Mouse (Mus musculus) MEL (cell line): Measurements from ENCODE around the gene Id1.

Experiments used
- CTCF ChIP-seq, 3 experiments: IDR thresholded peaks in 2 of 3; conservative IDR thresholded peaks in 1 of 3; 2 replicates each; pipeline ENCODE4 v1.5.1; 2011 to 2012; ENCODE audit warnings: low read length in 3 of 3, low read depth in 2 of 3, mild to moderate bottlenecking in 2 of 3, improper control_type of control experiment in 1 of 3, inconsistent platforms in 1 of 3, mixed read lengths in 1 of 3, moderate library complexity in 1 of 3; ENCODE audit not compliant: control insufficient read depth in 1 of 3, insufficient read depth in 1 of 3, poor library complexity in 1 of 3, severe bottlenecking in 1 of 3
- E2F4 ChIP-seq: IDR thresholded peaks from 2 replicates; pipeline ENCODE4 v1.6.1; 2011; ENCODE audit warnings: low read depth, low read length, improper control_type of control experiment, borderline replicate concordance
- EP300 ChIP-seq, 2 experiments: IDR thresholded peaks; 2 replicates each; pipeline ENCODE4 v1.6.1; 2011; ENCODE audit warnings: improper control_type of control experiment in 2 of 2, low read length in 2 of 2, low read depth in 1 of 2, mild to moderate bottlenecking in 1 of 2
- GATA1 ChIP-seq: IDR thresholded peaks from 2 replicates; pipeline ENCODE4 v1.6.1; 2011; ENCODE audit warnings: low read depth, low read length, improper control_type of control experiment
- MAFK ChIP-seq: IDR thresholded peaks from 2 replicates; pipeline ENCODE4 v1.6.1; 2011; ENCODE audit warnings: low read depth, mild to moderate bottlenecking, low read length, improper control_type of control experiment, borderline replicate concordance
- MEF2A ChIP-seq: IDR thresholded peaks from 2 replicates; pipeline ENCODE4 v1.6.1; 2014; ENCODE audit warnings: low read depth, mild to moderate bottlenecking, inconsistent platforms, low read length, improper control_type of control experiment; ENCODE audit not compliant: poor library complexity, insufficient replicate concordance, severe bottlenecking; ENCODE audit errors: extremely low read depth
- NELFE ChIP-seq: IDR thresholded peaks from 2 replicates; pipeline ENCODE4 v1.6.1; 2011; ENCODE audit warnings: low read depth, low read length, improper control_type of control experiment
- POLR2A ChIP-seq, 2 experiments: IDR thresholded peaks; 2 replicates each; pipeline ENCODE4 v1.6.1; 2011 to 2012; ENCODE audit warnings: low read length in 2 of 2, mild to moderate bottlenecking in 2 of 2, control low read depth in 1 of 2, improper control_type of control experiment in 1 of 2, low read depth in 1 of 2, moderate library complexity in 1 of 2; ENCODE audit not compliant: control insufficient read depth in 1 of 2, insufficient read depth in 1 of 2, poor library complexity in 1 of 2
- USF1 ChIP-seq: IDR thresholded peaks from 2 replicates; pipeline ENCODE4 v1.6.1; 2014; ENCODE audit warnings: low read depth, mild to moderate bottlenecking, inconsistent platforms, low read length, improper control_type of control experiment, moderate library complexity

- TF ChIP-seq GATA1 (no peak), NELFE (no peak), MAFK (no peak), E2F4 (no peak), POLR2A (IDR thresholded peaks at IDR 0.05; ENCODE audit: control insufficient read depth in 1 of 2, insufficient read depth in 1 of 2, low read depth in 1 of 2, low read length in 2 of 2, poor library complexity in 1 of 2) (no peak), CTCF (IDR thresholded peaks at IDR 0.05 in 2 of 3, conservative IDR thresholded peaks at IDR 0.05 in 1 of 3; ENCODE audit: control insufficient read depth in 1 of 3, insufficient read depth in 1 of 3, low read depth in 2 of 3, low read length in 3 of 3, poor library complexity in 1 of 3, severe bottlenecking in 1 of 3) (no peak), EP300 (IDR thresholded peaks at IDR 0.05; ENCODE audit: low read depth in 1 of 2, low read length in 2 of 2) (no peak), USF1 (no peak), MEF2A (no peak)
Measured at GRCm38 (mm10) chr2:152729013-152729635, 6.9 kb upstream of the Id1 start.
